Mouse (Mus musculus): ENCODE results near the gene Cers1. TPM values are rescaled to one million over a fixed set of nuclear protein-coding genes. Genes with fewer than 3 reads are reported as not detected.
A peak's percentile ranks its signal among the peaks of the same experiment; 100 is the strongest.

Gene Cers1
- polyA plus RNA-seq, 1 experiment from 2014 or later: 42.9 TPM

GRCm38 (mm10) chr8:70353194-70353817 lies 37.7 kb downstream of the Cers1 start, which contains the start of gene Upf1:
Upf1 (minus strand) TSS chr8:70353278.
- under 1% methylated on average over 45 of the region's 69 CpGs for WGBS
- Histone ChIP-seq H3K27ac (ENCODE audit: low read depth, low read length) (peak within 1 kb of the TSS; percentile 90), H3K36me3 (ENCODE audit: control insufficient read depth, insufficient read depth, low read length) (peaks cover 4% of the 10 kb centered on the region; the same call in 1 of the 2 replicates), H3K9ac (replicated peaks; ENCODE audit: low read depth, low read length) (peak within 1 kb of the TSS; percentile 92), H3K9me3 (ENCODE audit: control insufficient read depth, low read length) (no peaks in the 10 kb centered on the region), H3K4me2 (ENCODE audit: low read depth, low read length) (peak within 1 kb of the TSS; percentile 99), H3K4me3 (ENCODE audit: low read depth, low read length) (peak within 1 kb of the TSS; percentile 100), H3K4me1 (ENCODE audit: control insufficient read depth, insufficient read depth, low read length) (peaks cover 30% of the 10 kb centered on the region), H3K27me3 (ENCODE audit: control insufficient read depth, insufficient read depth, low read length) (no peaks in the 10 kb centered on the region; the same call in 1 of the 2 replicates)
- peak; percentile 88 for ATAC-seq (ENCODE audit: low read depth)

GRCm38 (mm10) chr8:70354004-70354403 lies 38.4 kb downstream of the Cers1 start:
- ATAC-seq (ENCODE audit: low read depth): no peak; the same call in 1 of the 2 replicates
- Histone ChIP-seq H3K27ac (ENCODE audit: low read depth, low read length) (peak overlapping the region; percentile 90), H3K4me3 (ENCODE audit: low read depth, low read length) (peak overlapping the region; percentile 100), H3K9me3 (ENCODE audit: control insufficient read depth, low read length) (no peaks in the 10 kb centered on the region), H3K36me3 (ENCODE audit: control insufficient read depth, insufficient read depth, low read length) (peaks cover 4% of the 10 kb centered on the region; the same call in 1 of the 2 replicates), H3K9ac (replicated peaks; ENCODE audit: low read depth, low read length) (peak overlapping the region; percentile 44), H3K27me3 (ENCODE audit: control insufficient read depth, insufficient read depth, low read length) (no peaks in the 10 kb centered on the region; the same call in 1 of the 2 replicates), H3K4me1 (ENCODE audit: control insufficient read depth, insufficient read depth, low read length) (peaks cover 30% of the 10 kb centered on the region), H3K4me2 (ENCODE audit: low read depth, low read length) (peak overlapping the region; percentile 87)
- WGBS: 65% methylated on average over 4 of the region's 4 CpGs

DNA sequence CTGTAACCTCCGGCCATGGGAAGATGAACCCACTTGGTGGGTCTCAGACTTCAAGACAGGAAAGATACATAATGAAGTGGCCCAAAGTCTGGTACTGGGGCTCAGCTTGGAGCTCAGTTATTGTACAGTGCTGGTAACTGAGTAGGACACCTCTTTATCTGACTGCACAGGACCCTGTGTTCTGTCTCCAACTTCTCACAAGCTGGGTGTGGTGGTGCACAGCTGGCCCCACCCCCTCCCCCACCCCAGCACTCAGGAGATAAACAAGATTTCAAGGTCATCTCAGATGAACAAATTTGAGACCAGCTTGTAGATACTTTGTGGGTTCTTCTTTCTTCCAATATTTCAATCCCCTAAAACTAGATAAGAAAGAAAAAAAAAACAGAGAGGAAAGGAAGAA lies 40.5 kb downstream of the Cers1 start:
- no peak overlapping the region for H3K4me3 ChIP-seq (ENCODE audit: low read depth, low read length)
- WGBS: 84% methylated on average over 1 of the region's 1 CpGs

GRCm38 (mm10) chr8:70359411-70359810 lies 43.8 kb downstream of the Cers1 start:
- Histone ChIP-seq H3K27ac (ENCODE audit: low read depth, low read length) (no peak overlapping the region), H3K27me3 (ENCODE audit: control insufficient read depth, insufficient read depth, low read length) (no peaks in the 10 kb centered on the region), H3K9ac (replicated peaks; ENCODE audit: low read depth, low read length) (no peak overlapping the region), H3K9me3 (ENCODE audit: control insufficient read depth, low read length) (no peaks in the 10 kb centered on the region), H3K36me3 (ENCODE audit: control insufficient read depth, insufficient read depth, low read length) (no peaks in the 10 kb centered on the region), H3K4me1 (ENCODE audit: control insufficient read depth, insufficient read depth, low read length) (no peaks in the 10 kb centered on the region), H3K4me2 (ENCODE audit: low read depth, low read length) (no peak overlapping the region), H3K4me3 (ENCODE audit: low read depth, low read length) (no peak overlapping the region)
- no peak for ATAC-seq (ENCODE audit: low read depth)
- WGBS: 27% methylated on average over 3 of the region's 3 CpGs

More for the DNA sequence above, 40.5 kb downstream of the Cers1 start:
- H3K27me3 ChIP-seq (ENCODE audit: control insufficient read depth, insufficient read depth, low read length): no peaks in the 10 kb centered on the region; the same call in 1 of the 2 replicates
- H3K27ac ChIP-seq (ENCODE audit: low read depth, low read length): no peak overlapping the region
- no peak overlapping the region for H3K9ac ChIP-seq (replicated peaks; ENCODE audit: low read depth, low read length)
- peaks cover 17% of the 10 kb centered on the region for H3K4me1 ChIP-seq (ENCODE audit: control insufficient read depth, insufficient read depth, low read length)
- no peak overlapping the region for H3K4me2 ChIP-seq (ENCODE audit: low read depth, low read length)
- H3K36me3 ChIP-seq (ENCODE audit: control insufficient read depth, insufficient read depth, low read length): no peaks in the 10 kb centered on the region
- ATAC-seq (ENCODE audit: low read depth): no peak
- H3K9me3 ChIP-seq (ENCODE audit: control insufficient read depth, low read length): no peaks in the 10 kb centered on the region

DNA sequence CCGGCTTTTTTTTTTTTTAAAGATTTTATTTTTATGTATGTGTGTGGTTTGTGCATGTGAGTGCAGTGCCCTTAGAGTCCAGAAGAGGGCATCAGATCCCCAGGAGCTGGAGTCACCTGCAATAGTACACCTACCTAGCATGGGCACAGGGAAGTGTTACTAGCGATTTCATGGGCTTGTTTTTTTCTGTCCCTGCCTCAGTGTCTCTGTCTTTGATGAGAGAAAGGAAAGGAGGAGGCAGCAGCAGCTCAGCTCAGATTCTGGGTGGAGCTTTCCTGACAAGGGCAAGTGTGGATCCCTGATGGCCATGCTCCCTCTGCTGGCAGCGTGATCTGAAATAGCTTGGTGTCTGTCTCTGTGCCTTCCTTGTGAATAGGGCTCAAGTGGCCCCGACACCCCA lies 45.2 kb downstream of the Cers1 start:
- H3K4me3 ChIP-seq (ENCODE audit: low read depth, low read length): no peak overlapping the region
- no peak overlapping the region for H3K27ac ChIP-seq (ENCODE audit: low read depth, low read length)
- no peak overlapping the region for H3K9ac ChIP-seq (replicated peaks; ENCODE audit: low read depth, low read length)
- no peaks in the 10 kb centered on the region for H3K4me1 ChIP-seq (ENCODE audit: control insufficient read depth, insufficient read depth, low read length)
- 53% methylated on average over 4 of the region's 4 CpGs for WGBS
- H3K36me3 ChIP-seq (ENCODE audit: control insufficient read depth, insufficient read depth, low read length): no peaks in the 10 kb centered on the region
- H3K27me3 ChIP-seq (ENCODE audit: control insufficient read depth, insufficient read depth, low read length): no peaks in the 10 kb centered on the region
- H3K9me3 ChIP-seq (ENCODE audit: control insufficient read depth, low read length): no peaks in the 10 kb centered on the region
- no peak for ATAC-seq (ENCODE audit: low read depth)
- H3K4me2 ChIP-seq (ENCODE audit: low read depth, low read length): no peak overlapping the region

GRCm38 (mm10) chr8:70361484-70362032 lies 46.0 kb downstream of the Cers1 start:
- 80% methylated on average over 10 of the region's 10 CpGs for WGBS
- no peak overlapping the region for H3K4me3 ChIP-seq (ENCODE audit: low read depth, low read length)
- no peaks in the 10 kb centered on the region for H3K36me3 ChIP-seq (ENCODE audit: control insufficient read depth, insufficient read depth, low read length)
- H3K27me3 ChIP-seq (ENCODE audit: control insufficient read depth, insufficient read depth, low read length): no peaks in the 10 kb centered on the region
- H3K9ac ChIP-seq (replicated peaks; ENCODE audit: low read depth, low read length): no peak overlapping the region
- H3K9me3 ChIP-seq (ENCODE audit: control insufficient read depth, low read length): no peaks in the 10 kb centered on the region
- H3K27ac ChIP-seq (ENCODE audit: low read depth, low read length): no peak overlapping the region
- no peak for ATAC-seq (ENCODE audit: low read depth)
- no peaks in the 10 kb centered on the region for H3K4me1 ChIP-seq (ENCODE audit: control insufficient read depth, insufficient read depth, low read length)
- no peak overlapping the region for H3K4me2 ChIP-seq (ENCODE audit: low read depth, low read length)

DNA sequence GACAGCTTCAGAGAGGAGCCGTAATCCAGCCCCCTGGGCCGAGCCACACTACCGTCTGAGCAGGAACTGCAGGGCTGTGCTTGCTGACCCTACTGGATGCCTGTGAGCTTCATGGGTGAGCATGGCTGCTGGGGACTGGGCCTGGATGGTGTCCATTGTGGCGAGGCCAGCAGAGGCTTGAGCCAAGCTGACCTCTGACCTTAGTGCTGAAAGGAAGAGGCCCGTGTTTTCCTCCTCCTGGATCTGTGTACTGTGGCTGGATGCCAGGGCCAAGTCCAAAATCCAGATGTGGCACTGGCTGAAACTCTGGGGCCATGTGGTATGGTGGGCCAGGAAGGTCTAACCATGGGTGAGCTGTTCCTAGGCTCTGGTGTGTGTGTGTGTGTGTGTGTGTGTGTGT lies 48.5 kb downstream of the Cers1 start:
- ATAC-seq (ENCODE audit: low read depth): no peak

GRCm38 (mm10) chr8:70366588-70366987 lies 51.0 kb downstream of the Cers1 start:
- Histone ChIP-seq H3K4me1 (ENCODE audit: control insufficient read depth, insufficient read depth, low read length) (no peaks in the 10 kb centered on the region), H3K4me3 (ENCODE audit: low read depth, low read length) (no peak overlapping the region), H3K27me3 (ENCODE audit: control insufficient read depth, insufficient read depth, low read length) (peaks cover 3% of the 10 kb centered on the region), H3K4me2 (ENCODE audit: low read depth, low read length) (no peak overlapping the region), H3K36me3 (ENCODE audit: control insufficient read depth, insufficient read depth, low read length) (no peaks in the 10 kb centered on the region), H3K9ac (replicated peaks; ENCODE audit: low read depth, low read length) (no peak overlapping the region), H3K9me3 (ENCODE audit: control insufficient read depth, low read length) (no peaks in the 10 kb centered on the region), H3K27ac (ENCODE audit: low read depth, low read length) (no peak overlapping the region)
- ATAC-seq (ENCODE audit: low read depth): no peak
- 62% methylated on average over 5 of the region's 5 CpGs for WGBS

More for the DNA sequence above, 48.5 kb downstream of the Cers1 start:
- no peaks in the 10 kb centered on the region for H3K27me3 ChIP-seq (ENCODE audit: control insufficient read depth, insufficient read depth, low read length)
- no peaks in the 10 kb centered on the region for H3K4me1 ChIP-seq (ENCODE audit: control insufficient read depth, insufficient read depth, low read length)
- no peak overlapping the region for H3K9ac ChIP-seq (replicated peaks; ENCODE audit: low read depth, low read length)
- H3K9me3 ChIP-seq (ENCODE audit: control insufficient read depth, low read length): no peaks in the 10 kb centered on the region
- no peak overlapping the region for H3K27ac ChIP-seq (ENCODE audit: low read depth, low read length)
- H3K4me2 ChIP-seq (ENCODE audit: low read depth, low read length): no peak overlapping the region
- no peaks in the 10 kb centered on the region for H3K36me3 ChIP-seq (ENCODE audit: control insufficient read depth, insufficient read depth, low read length)
- H3K4me3 ChIP-seq (ENCODE audit: low read depth, low read length): no peak overlapping the region
- WGBS: 43% methylated on average over 5 of the region's 5 CpGs

DNA sequence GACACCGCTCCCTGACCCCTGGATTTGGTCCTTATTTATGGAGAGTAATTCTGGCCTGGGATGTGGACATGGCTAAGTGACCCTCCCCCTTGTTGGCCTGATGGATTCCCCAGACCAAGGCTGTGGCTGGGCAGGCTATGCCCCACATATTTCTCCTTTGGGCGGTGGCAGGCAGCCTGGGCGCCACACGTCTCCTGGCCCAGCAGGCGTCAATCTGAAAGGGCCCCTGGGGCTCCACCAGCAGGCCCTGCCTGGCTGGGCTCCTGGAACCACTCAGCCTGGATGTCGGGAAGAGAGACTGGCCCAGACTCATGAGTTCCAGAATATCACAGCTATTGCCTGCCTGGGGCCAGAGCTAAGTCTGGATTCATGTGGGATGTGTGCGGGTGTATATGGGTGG lies 54.9 kb downstream of the Cers1 start:
- ATAC-seq (ENCODE audit: low read depth): no peak
- Histone ChIP-seq H3K9me3 (ENCODE audit: control insufficient read depth, low read length) (no peaks in the 10 kb centered on the region), H3K9ac (replicated peaks; ENCODE audit: low read depth, low read length) (no peak overlapping the region), H3K4me1 (ENCODE audit: control insufficient read depth, insufficient read depth, low read length) (peaks cover 10% of the 10 kb centered on the region; the same call in 1 of the 2 replicates), H3K27ac (ENCODE audit: low read depth, low read length) (no peak overlapping the region), H3K36me3 (ENCODE audit: control insufficient read depth, insufficient read depth, low read length) (no peaks in the 10 kb centered on the region), H3K27me3 (ENCODE audit: control insufficient read depth, insufficient read depth, low read length) (peaks cover 39% of the 10 kb centered on the region), H3K4me2 (ENCODE audit: low read depth, low read length) (no peak overlapping the region), H3K4me3 (ENCODE audit: low read depth, low read length) (no peak overlapping the region)
- 73% methylated on average over 7 of the region's 7 CpGs for WGBS

Measured in neural tube, embryonic 14.5 days (tissue).